In genomic region chr2:12160486-12160885, GRCm38 (mm10) we compare ENCODE assay signal across 8 mouse cellular contexts.
DNase-seq lines count a peak whose midpoint lies in the region; ATAC-seq and TF ChIP-seq lines count a peak whose summit lies in the region.
"Had no signal": no experiment of that assay in that cellular context is flagged by ENCODE, and none has a peak within 500 bp of the region (broad histone marks: within the 10 kb centered on the region; RNA-seq: fewer than 3 reads in every experiment).

No protein-coding gene starts in this region.

- H3K4me2 ChIP-seq in forebrain, postnatal 0 days (ENCODE audit: low read depth): no peak overlapping the region
- H3K4me2 ChIP-seq in liver, embryonic 16.5 days (ENCODE audit: low read depth, low read length): no peak overlapping the region
- H3K4me2 ChIP-seq: liver, embryonic 15.5 days had no signal

- H3K27me3 ChIP-seq in kidney, adult 2 months (replicated peaks; ENCODE audit: control insufficient read depth, insufficient read depth, low read length): no peaks in the 10 kb centered on the region
- no peaks in the 10 kb centered on the region for H3K27me3 ChIP-seq in forebrain, postnatal 0 days (ENCODE audit: insufficient read depth, low read length)
- no peaks in the 10 kb centered on the region for H3K27me3 ChIP-seq in liver, embryonic 16.5 days (ENCODE audit: control insufficient read depth, insufficient read depth, low read depth, low read length)
- H3K27me3 ChIP-seq: liver, embryonic 15.5 days had no signal

- no peaks in the 10 kb centered on the region for H3K9me3 ChIP-seq in forebrain, postnatal 0 days (ENCODE audit: low read length)
- no peaks in the 10 kb centered on the region for H3K9me3 ChIP-seq in liver, embryonic 16.5 days (replicated peaks; ENCODE audit: control insufficient read depth, low read length)
- H3K9me3 ChIP-seq: liver, embryonic 15.5 days had no signal

- ATAC-seq in forebrain, postnatal 0 days: no peak
- ATAC-seq in liver, embryonic 16.5 days (ENCODE audit: low read depth): peak; percentile 16; the same call in 1 of the 2 replicates

- H3K27ac ChIP-seq in kidney, adult 2 months (ENCODE audit: insufficient read depth, low read depth, low read length): no peak overlapping the region
- no peak overlapping the region for H3K27ac ChIP-seq in forebrain, postnatal 0 days (ENCODE audit: low read depth, low read length)
- H3K27ac ChIP-seq in liver, embryonic 16.5 days (ENCODE audit: low read length): no peak overlapping the region
- H3K27ac ChIP-seq: liver, embryonic 15.5 days had no signal

- H3K4me3 ChIP-seq in kidney, adult 2 months (ENCODE audit: insufficient read depth, low read depth, low read length): no peak overlapping the region
- H3K4me3 ChIP-seq in forebrain, postnatal 0 days (ENCODE audit: low read depth, low read length): no peak overlapping the region
- no peak overlapping the region for H3K4me3 ChIP-seq in liver, embryonic 16.5 days (ENCODE audit: low read depth, low read length)
- H3K4me3 ChIP-seq: liver, embryonic 15.5 days had no signal

- WGBS in kidney, adult 2 months: 82% methylated on average over 3 of the region's 3 CpGs
- 84% methylated on average over 3 of the region's 3 CpGs for WGBS in forebrain, postnatal 0 days
- WGBS in liver, embryonic 16.5 days (ENCODE audit: insufficient replicate concordance): 56% methylated on average over 3 of the region's 3 CpGs

- no peak for TF ChIP-seq POLR2A in kidney, adult 2 months (IDR thresholded peaks at IDR 0.05; ENCODE audit: low read depth, low read length)

- 0 out of 2 replicates have a peak, but pooled peaks have one; percentile 7 for TF ChIP-seq CTCF in kidney, adult 2 months (conservative IDR thresholded peaks at IDR 0.05; ENCODE audit: insufficient read depth, insufficient read length, low read depth, low read length)
- TF ChIP-seq CTCF in forebrain, postnatal 0 days (IDR thresholded peaks at IDR 0.05; ENCODE audit: low read depth): peak; percentile 51

- peak; percentile 53 for DNase-seq in kidney, adult 2 months
- DNase-seq in kidney, adult 18-20 months: no peak
- DNase-seq in CD4-positive helper T cell, adult 2 months (ENCODE audit: low read depth, low spot score): peak; percentile 4
- DNase-seq in NIH3T3 (ENCODE audit: low read depth): peak; percentile 72
- peak; percentile 43 for DNase-seq in forebrain, postnatal 0 days
- no peak for DNase-seq in ovary, adult 18-20 months (ENCODE audit: low spot score)

- no peak overlapping the region for H3K9ac ChIP-seq in forebrain, postnatal 0 days
- no peak overlapping the region for H3K9ac ChIP-seq in liver, embryonic 16.5 days (ENCODE audit: low read depth, low read length)
- H3K9ac ChIP-seq: liver, embryonic 15.5 days had no signal

- no peaks in the 10 kb centered on the region for H3K4me1 ChIP-seq in kidney, adult 2 months (ENCODE audit: control insufficient read depth, insufficient read depth, low read length)
- H3K4me1 ChIP-seq in forebrain, postnatal 0 days (ENCODE audit: insufficient read depth): no peaks in the 10 kb centered on the region
- H3K4me1 ChIP-seq in liver, embryonic 16.5 days (ENCODE audit: control insufficient read depth, low read depth, low read length): no peaks in the 10 kb centered on the region
- H3K4me1 ChIP-seq: liver, embryonic 15.5 days had no signal

- no peaks in the 10 kb centered on the region for H3K36me3 ChIP-seq in kidney, adult 2 months (ENCODE audit: control insufficient read depth, insufficient read depth, low read length)
- no peaks in the 10 kb centered on the region for H3K36me3 ChIP-seq in forebrain, postnatal 0 days (ENCODE audit: insufficient read depth)
- H3K36me3 ChIP-seq in liver, embryonic 16.5 days (ENCODE audit: control insufficient read depth, insufficient read depth): no peaks in the 10 kb centered on the region
- H3K36me3 ChIP-seq: liver, embryonic 15.5 days had no signal

Comparison
In these comparisons a context has a peak if more than half of its experiments do, and no peak if none do; other contexts are left out.
1. DNase-seq: peak in kidney, adult 2 months (single experiment), CD4-positive helper T cell, adult 2 months (single experiment), NIH3T3 (single experiment) and forebrain, postnatal 0 days (single experiment); none in kidney, adult 18-20 months (single experiment) and ovary, adult 18-20 months (single experiment).